Mouse (Mus musculus): ENCODE data around the gene Prorsd1.

GRCm38 (mm10) chr11:29509421-29509820 lies 5.4 kb downstream of the Prorsd1 start:
- TF ChIP-seq CTCF (IDR thresholded peaks at IDR 0.05; ENCODE audit: low read depth, low read length), result no peak
- TF ChIP-seq EP300 (IDR thresholded peaks at IDR 0.05; ENCODE audit: insufficient read depth, low read depth, low read length), result no peak
